Mouse (Mus musculus) adrenal gland, adult 18-20 months (tissue): ENCODE measurements around the gene BC035947. TPM values are rescaled to one million over a fixed set of nuclear protein-coding genes. Genes with fewer than 3 reads are reported as not detected.
"Not testable (repeated sequence)": the region's sequence is repeated elsewhere in the genome, so short reads cannot be mapped to it uniquely, and the experiment has no call there.

Experiments
- DNase-seq, 2 experiments: peaks; one replicate each; pipeline ENCODE4 v3.0.0; 2021 to 2022; ENCODE audit warnings: low spot score in 2 of 2
- total RNA-seq, 2 experiments: library from RNA; stranded (reverse); gene quantifications; 1 replicate in 1 of 2; 2 replicates in 1 of 2; pipeline ENCODE4 v1.2.3; 2021

Gene BC035947
- total RNA-seq, 2 experiments from 2014 or later: 0.23 to 0.83 TPM

GRCm38 (mm10) chr1:78502527-78502926 is 9.4 kb downstream of the BC035947 start:
- no peak for DNase-seq

- DNase-seq: not testable (repeated sequence)
These were observed 10.1 kb downstream of the BC035947 start for GRCm38 (mm10) chr1:78501856-78502255.

- no peak for DNase-seq
These were observed 10.9 kb downstream of the BC035947 start for GRCm38 (mm10) chr1:78501036-78501435.

GRCm38 (mm10) chr1:78490143-78490542 is 21.8 kb downstream of the BC035947 start:
- no peak for DNase-seq

- DNase-seq: peak; percentile 81 to 85
These were observed 23.0 kb downstream of the BC035947 start, which contains the start of gene Farsb for GRCm38 (mm10) chr1:78488752-78489492. TSS of gene Farsb (minus strand) at chr1:78488897.

GRCm38 (mm10) chr1:78488427-78488751 is 23.6 kb downstream of the BC035947 start:
- no peak for DNase-seq

- DNase-seq: no peak
These were observed 27.6 kb downstream of the BC035947 start for GRCm38 (mm10) chr1:78484361-78484760.

- no peak for DNase-seq
These were observed 28.5 kb downstream of the BC035947 start for GRCm38 (mm10) chr1:78483430-78483829.

GRCm38 (mm10) chr1:78472441-78472840 is 39.5 kb downstream of the BC035947 start:
- no peak for DNase-seq

- peak in 1 of 2 experiments; percentile 18 for DNase-seq
These were observed 57.3 kb downstream of the BC035947 start for GRCm38 (mm10) chr1:78454659-78455058.

GRCm38 (mm10) chr1:78453886-78454285 is 58.1 kb downstream of the BC035947 start:
- no peak for DNase-seq

- no peak for DNase-seq
These were observed 59.4 kb downstream of the BC035947 start for GRCm38 (mm10) chr1:78452544-78452943.

GRCm38 (mm10) chr1:78451070-78451854 is 60.7 kb downstream of the BC035947 start:
- DNase-seq: no peak

GRCm38 (mm10) chr1:78448091-78448490 is 63.9 kb downstream of the BC035947 start:
- DNase-seq: no peak

Other genes starting within 250 kb of the BC035947 start
- 1 to 10 TPM; 2.3 to 3.5 TPM for gene Sgpp2, start 201.8 kb downstream of the BC035947 start, total RNA-seq
- gene Farsb, start 23.3 kb downstream of the BC035947 start, total RNA-seq: 10 to 100 TPM; 67.2 to 72.7 TPM
- 1 to 10 TPM; 3.7 to 9.6 TPM for gene Mogat1, start 1.2 kb downstream of the BC035947 start, total RNA-seq
- gene Acsl3, start 145.7 kb upstream of the BC035947 start, total RNA-seq: 10 to 100 TPM; 30.1 to 35.5 TPM
- gene Utp14b, start 145.9 kb upstream of the BC035947 start, total RNA-seq: 1 to 10 TPM; 3.2 to 5.0 TPM